Mouse (Mus musculus) thymus, adult 2 months (tissue): ENCODE results near the gene Il2rb. TPM values are rescaled to one million over a fixed set of nuclear protein-coding genes. Genes with fewer than 3 reads are reported as not detected.
A peak's percentile ranks its signal among the peaks of the same experiment; 100 is the strongest.

ENCODE experiments used
- DNase-seq: peaks from one replicate; pipeline ENCODE4 v3.0.0; 2021
- H3K27ac ChIP-seq: fragments of 200-500 bp; 2 replicates; pipeline ENCODE4 v1.5.1; 2012; ENCODE audit warnings: low read length, control low read depth; ENCODE audit not compliant: control insufficient read depth, insufficient read depth
- H3K27me3 ChIP-seq: fragments of 200-500 bp; 2 replicates; pipeline ENCODE4 v1.6.1; 2012; ENCODE audit warnings: mild to moderate bottlenecking, low read length, moderate library complexity, mixed read lengths; ENCODE audit not compliant: control insufficient read depth, insufficient read depth
- H3K36me3 ChIP-seq: fragments of 200-500 bp; 2 replicates; pipeline ENCODE4 v1.6.1; 2012; ENCODE audit warnings: mild to moderate bottlenecking, low read length, moderate library complexity; ENCODE audit not compliant: control insufficient read depth, insufficient read depth
- H3K4me1 ChIP-seq: fragments of 200-500 bp; replicated peaks from 2 replicates; pipeline ENCODE4 v1.6.1; 2012; ENCODE audit warnings: low read length; ENCODE audit not compliant: control insufficient read depth, insufficient read depth
- H3K4me3 ChIP-seq: fragments of 200-500 bp; 2 replicates; pipeline ENCODE4 v1.5.1; 2012; ENCODE audit warnings: mild to moderate bottlenecking, low read length, control low read depth, moderate library complexity; ENCODE audit not compliant: control insufficient read depth, insufficient read depth
- CTCF ChIP-seq: fragments of 200-500 bp; IDR thresholded peaks from 2 replicates; pipeline ENCODE4 v1.5.1; 2012; ENCODE audit warnings: mild to moderate bottlenecking, control low read depth, low read length, moderate library complexity, borderline replicate concordance; ENCODE audit not compliant: control insufficient read depth, poor library complexity, insufficient read depth; ENCODE audit errors: extremely low read depth
- POLR2A ChIP-seq: fragments of 200-500 bp; IDR thresholded peaks from 2 replicates; pipeline ENCODE4 v1.6.1; 2012; ENCODE audit warnings: mild to moderate bottlenecking, low read length, control low read depth, moderate library complexity; ENCODE audit not compliant: control insufficient read depth, poor library complexity, insufficient read depth; ENCODE audit errors: extremely low read depth
- WGBS: fragments of 180-500 bp; shearing (Covaris S2); methylation state at CpG from one replicate; pipeline ENCODE4 v1.1.7; 2018; 5-methylcytosine and 5-hydroxymethylcytosine counted together
- polyA plus RNA-seq: library from polyadenylated mRNA; depleted of rRNA; stranded (reverse); fragments of >200 nt; gene quantifications from 2 replicates; pipeline ENCODE4 v1.2.3, GENCODE M21; 2012

The Il2rb gene
- polyA plus RNA-seq, 1 experiment = 53.7 TPM

- 97% methylated on average over 7 of the region's 7 CpGs for WGBS
- TF ChIP-seq POLR2A (no peak), CTCF (no peak)
- no peaks in the 10 kb centered on the region for H3K36me3 ChIP-seq
- H3K27ac ChIP-seq = no peak overlapping the region
- no peaks in the 10 kb centered on the region for H3K27me3 ChIP-seq
- no peak for DNase-seq
- peaks cover 2% of the 10 kb centered on the region for H3K4me1 ChIP-seq
- no peak overlapping the region for H3K4me3 ChIP-seq
Measured at GRCm38 (mm10) chr15:78467570-78467969, 27.5 kb downstream of the Il2rb start.

GRCm38 (mm10) chr15:78466809-78467208 lies 28.3 kb downstream of the Il2rb start:
- H3K4me3 ChIP-seq = no peak overlapping the region
- H3K4me1 ChIP-seq = peaks cover 2% of the 10 kb centered on the region
- H3K27ac ChIP-seq = no peak overlapping the region
- TF ChIP-seq POLR2A (no peak), CTCF (no peak)
- 55% methylated on average over 6 of the region's 6 CpGs for WGBS
- H3K36me3 ChIP-seq = no peaks in the 10 kb centered on the region
- no peaks in the 10 kb centered on the region for H3K27me3 ChIP-seq
- DNase-seq = no peak

GRCm38 (mm10) chr15:78462981-78463380 lies 32.1 kb downstream of the Il2rb start:
- Histone ChIP-seq H3K27me3 (no peaks in the 10 kb centered on the region), H3K4me1 (peaks cover 2% of the 10 kb centered on the region), H3K36me3 (no peaks in the 10 kb centered on the region), H3K27ac (no peak overlapping the region), H3K4me3 (no peak overlapping the region)
- TF ChIP-seq POLR2A = no peak
- no peak for TF ChIP-seq CTCF
- peak; percentile 36 for DNase-seq
- 0% methylated on average over 2 of the region's 2 CpGs for WGBS

DNA sequence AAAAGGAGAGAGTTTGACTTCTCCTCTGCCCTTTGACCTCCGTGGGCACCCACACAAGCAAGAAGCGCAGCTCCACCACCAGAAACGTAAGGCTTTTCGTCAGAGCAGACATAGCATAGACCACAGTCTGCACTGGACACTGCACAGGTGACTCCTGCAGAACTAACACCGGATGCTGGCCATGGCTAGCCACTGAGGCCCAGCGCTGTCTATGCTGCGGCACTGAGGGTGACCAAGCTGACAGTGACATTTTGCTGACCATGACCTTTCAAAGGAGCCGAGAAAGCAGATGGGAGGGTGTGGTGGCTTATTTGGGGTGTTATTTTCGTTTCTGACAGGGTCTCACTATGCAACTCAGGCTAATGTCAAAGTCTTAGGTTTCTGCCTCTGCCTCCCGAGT lies 37.9 kb downstream of the Il2rb start:
- Histone ChIP-seq H3K36me3 (no peaks in the 10 kb centered on the region), H3K27ac (no peak overlapping the region), H3K27me3 (no peaks in the 10 kb centered on the region), H3K4me3 (no peak overlapping the region), H3K4me1 (peaks cover 8% of the 10 kb centered on the region)
- no peak for DNase-seq
- no peak for TF ChIP-seq CTCF
- TF ChIP-seq POLR2A = no peak
- 80% methylated on average over 10 of the region's 10 CpGs for WGBS

DNA sequence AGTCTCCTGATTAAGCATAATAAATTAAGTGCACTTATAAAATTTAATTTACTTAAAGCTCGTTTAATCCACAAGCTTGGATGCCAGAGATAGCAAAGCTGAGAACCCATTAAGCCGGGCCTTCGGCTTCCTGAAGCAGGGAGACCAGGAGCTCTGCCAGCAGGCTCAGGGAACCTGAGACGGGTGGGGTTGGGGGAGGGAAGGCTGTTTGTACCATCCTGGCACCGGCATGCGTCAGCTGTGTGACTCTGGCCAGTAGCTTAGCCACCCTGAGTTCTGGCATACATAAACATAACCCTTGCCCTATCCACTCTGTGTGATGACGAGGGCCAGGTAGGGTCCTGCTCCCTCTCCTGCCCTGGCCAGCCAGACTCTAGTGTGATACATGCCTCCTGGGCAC lies 39.0 kb downstream of the Il2rb start:
- no peak for TF ChIP-seq POLR2A
- TF ChIP-seq CTCF = no peak
- Histone ChIP-seq H3K36me3 (no peaks in the 10 kb centered on the region), H3K27me3 (no peaks in the 10 kb centered on the region), H3K4me3 (no peak overlapping the region), H3K27ac (no peak overlapping the region), H3K4me1 (peaks cover 8% of the 10 kb centered on the region)
- 92% methylated on average over 7 of the region's 7 CpGs for WGBS
- DNase-seq = no peak

- TF ChIP-seq CTCF = no peak
- TF ChIP-seq POLR2A = no peak
Measured at GRCm38 (mm10) chr15:78455168-78455567, 39.9 kb downstream of the Il2rb start.

DNA sequence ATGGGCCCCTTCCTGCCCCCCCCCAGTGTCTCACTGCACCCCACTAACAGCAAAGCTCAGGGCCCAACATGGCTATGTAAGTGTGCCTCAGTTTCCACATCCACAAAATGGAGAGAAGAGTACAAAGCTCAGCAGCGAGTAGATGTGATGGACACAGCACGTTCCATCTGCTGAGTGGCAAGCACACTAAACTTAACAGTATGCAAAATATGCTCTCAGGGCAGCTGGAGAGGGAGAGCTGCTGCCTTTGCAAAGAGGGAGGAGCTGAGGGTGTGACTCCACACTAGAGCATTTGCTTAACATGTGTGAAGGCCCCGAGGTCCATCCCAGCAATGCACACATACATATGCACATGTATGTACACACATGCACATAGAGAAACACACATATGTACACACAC lies 42.1 kb downstream of the Il2rb start:
- Histone ChIP-seq H3K4me3 (no peak overlapping the region), H3K4me1 (peaks cover 26% of the 10 kb centered on the region), H3K36me3 (no peaks in the 10 kb centered on the region), H3K27me3 (no peaks in the 10 kb centered on the region), H3K27ac (no peak overlapping the region)
- no peak for TF ChIP-seq CTCF
- TF ChIP-seq POLR2A = no peak
- 89% methylated on average over 3 of the region's 3 CpGs for WGBS
- no peak for DNase-seq

More at GRCm38 (mm10) chr15:78455168-78455567, 39.9 kb downstream of the Il2rb start:
- Histone ChIP-seq H3K27me3 (no peaks in the 10 kb centered on the region), H3K4me3 (no peak overlapping the region), H3K4me1 (peaks cover 14% of the 10 kb centered on the region), H3K27ac (no peak overlapping the region), H3K36me3 (no peaks in the 10 kb centered on the region)
- WGBS = 73% methylated on average over 4 of the region's 4 CpGs
- no peak for DNase-seq
